Mouse (Mus musculus): ENCODE data around the gene Snrnp35.

Snrnp35 gene

GRCm38 (mm10) chr5:124538813-124539792 lies 56.2 kb downstream of the Snrnp35 start:
- peak; percentile 58 to 71 for DNase-seq (ENCODE audit: low spot score in 2 of 2)

- DNase-seq (ENCODE audit: low spot score in 2 of 2) = no peak
These were observed 57.0 kb downstream of the Snrnp35 start for GRCm38 (mm10) chr5:124539905-124540304.

- peak; percentile 98 for DNase-seq (ENCODE audit: low spot score in 2 of 2)
These were observed 57.5 kb downstream of the Snrnp35 start, which contains the start of gene Tmed2 for GRCm38 (mm10) chr5:124540383-124540786. Gene Tmed2 (plus strand): TSS chr5:124540695.
